Mouse (Mus musculus) CH12.LX (cell line): ENCODE results near the gene Mnt. TPM values are rescaled to one million over a fixed set of nuclear protein-coding genes. Genes with fewer than 3 reads are reported as not detected.

Source experiments
- DNase-seq: peaks from one replicate; pipeline ENCODE4 v3.0.0-alpha.2; 2013; ENCODE audit errors: extremely low read depth
- H3K27ac ChIP-seq: 2 replicates; pipeline ENCODE4 v1.5.1; 2012; ENCODE audit warnings: low read depth, mild to moderate bottlenecking, control low read depth, moderate library complexity; ENCODE audit not compliant: insufficient read depth
- H3K27me3 ChIP-seq: replicated peaks from 2 replicates; pipeline ENCODE3; 2012; ENCODE audit warnings: inconsistent platforms
- H3K36me3 ChIP-seq, 2 experiments: replicated peaks in 1 of 2; 2 replicates each; pipeline versions ENCODE3 to v1.6.1; 2012; ENCODE audit warnings: inconsistent platforms in 1 of 2, low read length in 1 of 2, mild to moderate bottlenecking in 1 of 2, mixed read lengths in 1 of 2, moderate library complexity in 1 of 2; ENCODE audit not compliant: control insufficient read depth in 1 of 2, insufficient read depth in 1 of 2
- H3K4me1 ChIP-seq, 2 experiments: 2 replicates each; pipeline ENCODE4 v1.6.1; 2012; ENCODE audit warnings: inconsistent platforms in 1 of 2, moderate library complexity in 1 of 2; ENCODE audit not compliant: insufficient read depth in 2 of 2, control insufficient read depth in 1 of 2
- H3K4me2 ChIP-seq: 2 replicates; pipeline ENCODE4 v1.6.1; 2012; ENCODE audit warnings: low read depth, mild to moderate bottlenecking, control low read depth; ENCODE audit not compliant: poor library complexity, insufficient read depth, severe bottlenecking
- H3K4me3 ChIP-seq, 3 experiments: fragments of 150-350 bp in 1 of 3; sonication (generic) in 1 of 3; replicated peaks in 1 of 3; 2 replicates each; pipeline versions ENCODE3 to v1.5.1; 2011 to 2012; ENCODE audit warnings: low read depth in 2 of 3, low read length in 2 of 3, mild to moderate bottlenecking in 2 of 3, moderate library complexity in 2 of 3, control low read depth in 1 of 3, improper control_type of control experiment in 1 of 3, inconsistent platforms in 1 of 3, mixed read lengths in 1 of 3; ENCODE audit not compliant: poor library complexity in 1 of 3
- H3K79me2 ChIP-seq: replicated peaks from 2 replicates; pipeline ENCODE4 v1.6.1; 2012; ENCODE audit warnings: mild to moderate bottlenecking, moderate library complexity; ENCODE audit not compliant: control insufficient read depth, poor library complexity, insufficient read depth, severe bottlenecking; ENCODE audit errors: extremely low read depth
- H3K9ac ChIP-seq: 2 replicates; pipeline ENCODE4 v1.6.1; 2012; ENCODE audit warnings: low read depth, mild to moderate bottlenecking, control low read depth, moderate library complexity; ENCODE audit not compliant: insufficient read depth
- H3K9me3 ChIP-seq: replicated peaks from 2 replicates; pipeline ENCODE3; 2012; ENCODE audit warnings: low read length, inconsistent platforms, mixed read lengths
- BHLHE40 ChIP-seq: IDR thresholded peaks from 2 replicates; pipeline ENCODE4 v1.6.1; 2011; ENCODE audit warnings: mild to moderate bottlenecking, low read depth, low read length, improper control_type of control experiment
- CHD1 ChIP-seq: IDR thresholded peaks from 2 replicates; pipeline ENCODE4 v1.6.1; 2012; ENCODE audit warnings: low read depth, low read length, improper control_type of control experiment, inconsistent platforms
- CHD2 ChIP-seq: IDR thresholded peaks from 2 replicates; pipeline ENCODE4 v1.6.1; 2011; ENCODE audit warnings: low read length, improper control_type of control experiment
- CTCF ChIP-seq, 2 experiments: IDR thresholded peaks in 1 of 2; conservative IDR thresholded peaks in 1 of 2; 2 replicates each; pipeline ENCODE4 v1.5.1; 2011 to 2012; ENCODE audit warnings: low read depth in 2 of 2, low read length in 2 of 2, improper control_type of control experiment in 1 of 2, inconsistent platforms in 1 of 2, mild to moderate bottlenecking in 1 of 2, moderate library complexity in 1 of 2
- E2F4 ChIP-seq: IDR thresholded peaks from 2 replicates; pipeline ENCODE4 v1.6.1; 2011; ENCODE audit warnings: low read depth, low read length, improper control_type of control experiment; ENCODE audit not compliant: insufficient replicate concordance
- EP300 ChIP-seq: IDR thresholded peaks from 2 replicates; pipeline ENCODE4 v1.6.1; 2011; ENCODE audit warnings: low read length, improper control_type of control experiment
- ETS1 ChIP-seq: conservative IDR thresholded peaks from 2 replicates; pipeline ENCODE4 v1.6.1; 2012; ENCODE audit warnings: low read depth, mild to moderate bottlenecking, inconsistent platforms, low read length, improper control_type of control experiment, moderate library complexity
- GABPA ChIP-seq: IDR thresholded peaks from 2 replicates; pipeline ENCODE4 v1.6.1; 2012; ENCODE audit warnings: low read depth, low read length, improper control_type of control experiment, inconsistent platforms; ENCODE audit not compliant: insufficient replicate concordance
- HCFC1 ChIP-seq: IDR thresholded peaks from 2 replicates; pipeline ENCODE4 v1.6.1; 2012; ENCODE audit warnings: low read depth, mild to moderate bottlenecking, inconsistent platforms, low read length, improper control_type of control experiment
- IRF4 ChIP-seq: IDR thresholded peaks from 2 replicates; pipeline ENCODE4 v1.6.1; 2014; ENCODE audit warnings: low read depth, mild to moderate bottlenecking, inconsistent platforms, low read length, improper control_type of control experiment
- JUND ChIP-seq: conservative IDR thresholded peaks from 2 replicates; pipeline ENCODE4 v1.6.1; 2011; ENCODE audit warnings: low read depth, low read length, improper control_type of control experiment
- KAT2A ChIP-seq: IDR thresholded peaks from 2 replicates; pipeline ENCODE4 v1.6.1; 2012; ENCODE audit warnings: low read length, improper control_type of control experiment, inconsistent platforms; ENCODE audit not compliant: insufficient replicate concordance
- MAX ChIP-seq: IDR thresholded peaks from 2 replicates; pipeline ENCODE4 v1.6.1; 2011; ENCODE audit warnings: low read length, improper control_type of control experiment
- MAZ ChIP-seq: IDR thresholded peaks from 2 replicates; pipeline ENCODE4 v1.6.1; 2012; ENCODE audit warnings: low read depth, mild to moderate bottlenecking, inconsistent platforms, low read length, improper control_type of control experiment, moderate library complexity
- MEF2A ChIP-seq: IDR thresholded peaks from 2 replicates; pipeline ENCODE4 v1.6.1; 2014; ENCODE audit warnings: low read depth, mild to moderate bottlenecking, inconsistent platforms, low read length, improper control_type of control experiment, borderline replicate concordance
- MXI1 ChIP-seq: IDR thresholded peaks from 2 replicates; pipeline ENCODE4 v1.6.1; 2011; ENCODE audit warnings: mild to moderate bottlenecking, low read depth, low read length, improper control_type of control experiment
- MYC ChIP-seq: IDR thresholded peaks from 2 replicates; pipeline ENCODE4 v1.6.1; 2011; ENCODE audit warnings: low read depth, mild to moderate bottlenecking, improper control_type of control experiment, low read length
- NELFE ChIP-seq: IDR thresholded peaks from 2 replicates; pipeline ENCODE4 v1.6.1; 2011; ENCODE audit warnings: low read depth, low read length, improper control_type of control experiment
- NRF1 ChIP-seq: IDR thresholded peaks from 2 replicates; pipeline ENCODE4 v1.6.1; 2014; ENCODE audit warnings: low read depth, mild to moderate bottlenecking, inconsistent platforms, low read length, improper control_type of control experiment, moderate library complexity
- PAX5 ChIP-seq: IDR thresholded peaks from 2 replicates; pipeline ENCODE4 v1.6.1; 2012; ENCODE audit warnings: low read length, inconsistent platforms, mixed read lengths
- POLR2A ChIP-seq: IDR thresholded peaks from 2 replicates; pipeline ENCODE4 v1.6.1; 2011; ENCODE audit warnings: low read depth, mild to moderate bottlenecking, improper control_type of control experiment, low read length
- POLR2AphosphoS2 ChIP-seq: IDR thresholded peaks from 2 replicates; pipeline ENCODE4 v1.6.1; 2011; ENCODE audit warnings: low read depth, low read length, improper control_type of control experiment
- RAD21 ChIP-seq: IDR thresholded peaks from 2 replicates; pipeline ENCODE4 v1.6.1; 2011; ENCODE audit warnings: low read depth, mild to moderate bottlenecking, low read length, improper control_type of control experiment, moderate library complexity
- RCOR1 ChIP-seq: conservative IDR thresholded peaks from 2 replicates; pipeline ENCODE4 v1.6.1; 2012; ENCODE audit warnings: low read depth, mild to moderate bottlenecking, inconsistent platforms, low read length, improper control_type of control experiment
- SIN3A ChIP-seq: IDR thresholded peaks from 2 replicates; pipeline ENCODE4 v1.6.1; 2012; ENCODE audit warnings: low read length, improper control_type of control experiment, inconsistent platforms
- SMC3 ChIP-seq: IDR thresholded peaks from 2 replicates; pipeline ENCODE4 v1.6.1; 2011; ENCODE audit warnings: low read depth, low read length, improper control_type of control experiment
- TBP ChIP-seq: conservative IDR thresholded peaks from 2 replicates; pipeline ENCODE4 v1.6.1; 2011; ENCODE audit warnings: low read depth, low read length, improper control_type of control experiment
- TCF12 ChIP-seq: IDR thresholded peaks from 2 replicates; pipeline ENCODE4 v1.6.1; 2014; ENCODE audit warnings: low read depth, mild to moderate bottlenecking, inconsistent platforms, low read length, improper control_type of control experiment
- UBTF ChIP-seq: IDR thresholded peaks from 2 replicates; pipeline ENCODE4 v1.6.1; 2012; ENCODE audit warnings: low read depth, mild to moderate bottlenecking, inconsistent platforms, low read length, improper control_type of control experiment, moderate library complexity
- USF1 ChIP-seq: IDR thresholded peaks from 2 replicates; pipeline ENCODE4 v1.6.1; 2014; ENCODE audit warnings: low read depth, mild to moderate bottlenecking, inconsistent platforms, low read length, improper control_type of control experiment
- USF2 ChIP-seq: conservative IDR thresholded peaks from 2 replicates; pipeline ENCODE4 v1.6.1; 2011; ENCODE audit warnings: low read depth, low read length, improper control_type of control experiment
- ZKSCAN1 ChIP-seq: IDR thresholded peaks from 2 replicates; pipeline ENCODE4 v1.6.1; 2012; ENCODE audit warnings: low read depth, inconsistent platforms, low read length, improper control_type of control experiment, borderline replicate concordance
- ZMIZ1 ChIP-seq: IDR thresholded peaks from 2 replicates; pipeline ENCODE4 v1.6.1; 2012; ENCODE audit warnings: low read depth, mild to moderate bottlenecking, inconsistent platforms, low read length, improper control_type of control experiment
- ZNF384 ChIP-seq: IDR thresholded peaks from 2 replicates; pipeline ENCODE4 v1.6.1; 2012; ENCODE audit warnings: low read depth, low read length, improper control_type of control experiment, inconsistent platforms
- dilution Hi-C: fragments of 300-500 bp; cut with MboI; formaldehyde crosslinking; loops from 2 replicates; pipeline ENCODE4 v1.14.3; 2020; ENCODE audit warnings: low sequenced_read_pairs; ENCODE audit not compliant: extremely low pct_unique_long_range_greater_than_20kb, extremely low pct_ligation_motif_present
- in situ Hi-C: fragments of 300-500 bp; cut with MboI; formaldehyde crosslinking; loops from 3 replicates; pipeline ENCODE4 v1.14.3; 2019; ENCODE audit warnings: low sequenced_read_pairs, low pct_ligation_motif_present, low pct_unique_long_range_greater_than_20kb, mixed read lengths
- polyA plus RNA-seq: library from polyadenylated mRNA; unstranded; fragments of >175 nt; gene quantifications from 2 replicates; pipeline ENCODE4 v1.2.1, GENCODE M21; 2012; ENCODE audit warnings: low read depth; ENCODE audit not compliant: insufficient read length
- total RNA-seq, 2 experiments: library from RNA; depleted of rRNA; stranded (reverse); fragments of 300-350 nt in 1 of 2; fragments of >200 nt in 1 of 2; gene quantifications; 2 replicates each; pipeline ENCODE4 v1.2.3; 2012 to 2014

Gene Mnt
- total and polyA plus RNA-seq, 3 experiments, result 1.6 to 30.6 (median 4.7) TPM

- TF ChIP-seq PAX5, result no peak
- peak; percentile 85; the same call in 1 of the 2 replicates for TF ChIP-seq CHD1
- TF ChIP-seq ZMIZ1, result no peak
Measured at GRCm38 (mm10) chr11:74831191-74831605, 478 bp downstream of the Mnt start (continued).

- Histone ChIP-seq H3K27ac (peak overlapping the region; percentile 81), H3K4me2 (peak overlapping the region; percentile 87), H3K27me3 (no peaks in the 10 kb centered on the region), H3K4me1 (peaks cover 13 to 69% of the 10 kb centered on the region in 2 experiments), H3K4me3 (peak overlapping the region; percentile 61 to 91 (median 68)), H3K36me3 (peaks cover 5 to 24% of the 10 kb centered on the region in 2 experiments), H3K79me2 (peaks cover 7% of the 10 kb centered on the region), H3K9me3 (no peaks in the 10 kb centered on the region), H3K9ac (peak overlapping the region; percentile 82)
- TF ChIP-seq RCOR1, result no peak
- peak; percentile 52; the same call in 1 of the 2 replicates for TF ChIP-seq NRF1
- peak; percentile 58 for TF ChIP-seq ETS1
- TF ChIP-seq ZKSCAN1, result no peak
- TF ChIP-seq NELFE, result peak; percentile 80
- TF ChIP-seq TBP, result peak; percentile 67
- TF ChIP-seq HCFC1, result no peak; the same call in 1 of the 2 replicates
- peak; percentile 96; the same call in 1 of the 2 replicates for TF ChIP-seq SIN3A
- peak; percentile 93 for TF ChIP-seq BHLHE40
- TF ChIP-seq POLR2AphosphoS2, result no peak
- peak; percentile 47 for TF ChIP-seq USF2
- peak; percentile 54; the same call in 1 of the 2 replicates for TF ChIP-seq TCF12
- TF ChIP-seq GABPA, result no peak
- TF ChIP-seq SMC3, result peak; percentile 8; the same call in 1 of the 2 replicates
- peak; percentile 38; the same call in 1 of the 2 replicates for TF ChIP-seq UBTF
- 0 out of 2 replicates have a peak, but pooled peaks have one; percentile 7 for TF ChIP-seq MEF2A
- TF ChIP-seq EP300, result 0 out of 2 replicates have a peak, but pooled peaks have one; percentile 14
- TF ChIP-seq MAZ, result peak; percentile 50
- peak; percentile 85 for TF ChIP-seq USF1
- TF ChIP-seq MXI1, result peak; percentile 96; the same call in 1 of the 2 replicates
- TF ChIP-seq ZNF384, result 0 out of 2 replicates have a peak, but pooled peaks have one; percentile 5
- no peak for TF ChIP-seq CHD1
- 0 out of 2 replicates have a peak, but pooled peaks have one; percentile 30 for TF ChIP-seq E2F4
- TF ChIP-seq ZMIZ1, result peak; percentile 86; the same call in 1 of the 2 replicates
- peak; percentile 89 for TF ChIP-seq POLR2A
- no peak for TF ChIP-seq PAX5
- 0 out of 2 replicates have a peak, but pooled peaks have one; percentile 47 for TF ChIP-seq KAT2A
- TF ChIP-seq CTCF (conservative IDR thresholded peaks at IDR 0.05 in 1 of 2, IDR thresholded peaks at IDR 0.05 in 1 of 2; ENCODE audit: low read depth in 2 of 2, low read length in 2 of 2), result no peak
- no peak for TF ChIP-seq JUND
- TF ChIP-seq IRF4, result peak; percentile 22; the same call in 1 of the 2 replicates
- peak; percentile 75 for TF ChIP-seq MYC
- peak; percentile 84 for TF ChIP-seq CHD2
- TF ChIP-seq MAX, result peak; percentile 96
- no peak for TF ChIP-seq RAD21
- dilution Hi-C loops (no loop called here), in situ Hi-C loops (loop anchor here (25.0 kb wide), 1 partner anchor 445 kb away; no protein-coding TSS in a partner anchor)
- DNase-seq, result peak; percentile 98
Measured at GRCm38 (mm10) chr11:74831606-74832451, 1.1 kb downstream of the Mnt start.
